Mouse (Mus musculus): ENCODE measurements around the gene Cdk5rap2.

- TF ChIP-seq CTCF (IDR thresholded peaks at IDR 0.05; ENCODE audit: low read depth) (no peak), EP300 (IDR thresholded peaks at IDR 0.05; ENCODE audit: low read depth) (no peak)
These were observed 164.5 kb downstream of the Cdk5rap2 start for GRCm38 (mm10) chr4:70245706-70246105.

Measured in liver, postnatal 0 days (tissue).